ENCODE assay signal across 10 mouse cellular contexts in genomic region chr1:181539846-181540769, GRCm38 (mm10). TPM values are rescaled to one million over a fixed set of nuclear protein-coding genes. Genes with fewer than 3 reads are reported as not detected.
DNase-seq lines count a peak whose midpoint lies in the region; ATAC-seq and TF ChIP-seq lines count a peak whose summit lies in the region.
"Had no signal": no experiment of that assay in that cellular context is flagged by ENCODE, and none has a peak within 500 bp of the region (broad histone marks: within the 10 kb centered on the region; RNA-seq: fewer than 3 reads in every experiment).

No protein-coding gene starts in this region.

- no peak for TF ChIP-seq CTCF in gastrocnemius, adult 2 months (IDR thresholded peaks at IDR 0.05)

- peak; percentile 68 for ATAC-seq in kidney, embryonic 14.5 days (ENCODE audit: low FRiP score, low TSS enrichment)

- intact Hi-C loops in gastrocnemius, adult 2 months (cut with DNase I) = no loop called here
- intact Hi-C loops in heart, postnatal 25 days (cut with DNase I) = no loop called here

- DNase-seq in urinary bladder, postnatal 14 days (ENCODE audit: low spot score) = peak; percentile 29
- DNase-seq in urinary bladder, adult 18-20 months (ENCODE audit: low spot score in 2 of 2) = no peak
- peak; percentile 7 for DNase-seq in lung, postnatal 14 days
- no peak for DNase-seq in c-Kit-positive CD71-positive TER-119-positive erythroid progenitor cells, embryonic 14.5 days (ENCODE audit: low spot score)
- no peak for DNase-seq in layer of hippocampus, adult 11-12 months (ENCODE audit: low spot score)
- DNase-seq in gastrocnemius, adult 2 months = no peak
- no peak for DNase-seq in heart, postnatal 25 days (ENCODE audit: low spot score)

- H3K27me3 ChIP-seq in kidney, embryonic 14.5 days (ENCODE audit: control insufficient read depth, insufficient read depth, low read length) = peaks cover 8% of the 10 kb centered on the region

- no peaks in the 10 kb centered on the region for H3K36me3 ChIP-seq in kidney, embryonic 14.5 days (ENCODE audit: control insufficient read depth, insufficient read depth, low read length)

- H3K4me2 ChIP-seq in kidney, embryonic 14.5 days (replicated peaks; ENCODE audit: low read depth, low read length) = no peak overlapping the region

- 38% methylated on average over 22 of the region's 22 CpGs for WGBS in kidney, embryonic 14.5 days

- H3K4me1 ChIP-seq in kidney, embryonic 14.5 days (ENCODE audit: control insufficient read depth, insufficient read depth, low read length) = peaks cover 17% of the 10 kb centered on the region

- H3K9me3 ChIP-seq in kidney, embryonic 14.5 days (ENCODE audit: control insufficient read depth, low read length) = no peaks in the 10 kb centered on the region

- H3K9ac ChIP-seq in kidney, embryonic 14.5 days (ENCODE audit: low read depth, low read length) = no peak overlapping the region

- no peak overlapping the region for H3K4me3 ChIP-seq in kidney, embryonic 14.5 days (ENCODE audit: low read length)
- no peak overlapping the region for H3K4me3 ChIP-seq in gastrocnemius, adult 2 months

- no peak overlapping the region for H3K27ac ChIP-seq in kidney, embryonic 14.5 days (ENCODE audit: low read depth, low read length)
- no peak overlapping the region for H3K27ac ChIP-seq in gastrocnemius, adult 2 months

RNA-seq across cellular contexts. Expression of gene Ccdc121, which starts 28.9 kb away (rescaled TPM):
- polyA plus RNA-seq in kidney, embryonic 14.5 days (2014; fragmentation: Nextera tagmentation; extraction: Ambion mirVana) = 0.19 and 0.39 TPM in 2 replicates
- not detected for total RNA-seq in gastrocnemius, adult 2 months (2021)
- not detected for total RNA-seq in heart, postnatal 25 days (2021)
- polyA plus RNA-seq: embryonic facial prominence, embryonic 11.5 days; spleen, adult 2 months had no signal

RNA-seq across cellular contexts. Expression of gene Dnah14, which starts 36.3 kb away (rescaled TPM):
- 1.8 and 1.9 TPM in 2 replicates for polyA plus RNA-seq in kidney, embryonic 14.5 days (2014; fragmentation: Nextera tagmentation; extraction: Ambion mirVana)
- total RNA-seq in gastrocnemius, adult 2 months (2021) = not detected
- not detected for total RNA-seq in heart, postnatal 25 days (2021)
- polyA plus RNA-seq: spleen, adult 2 months had no signal

Comparison
In these comparisons a context has a peak if more than half of its experiments do, and no peak if none do; other contexts are left out.
1. DNase-seq: peak in urinary bladder, postnatal 14 days (single experiment) and lung, postnatal 14 days (single experiment); none in urinary bladder, adult 18-20 months (0 of 2), c-Kit-positive CD71-positive TER-119-positive erythroid progenitor cells, embryonic 14.5 days (single experiment), layer of hippocampus, adult 11-12 months (single experiment), gastrocnemius, adult 2 months (single experiment) and heart, postnatal 25 days (single experiment).